20 mouse cellular contexts compared by ENCODE assay signal in the genomic region with DNA sequence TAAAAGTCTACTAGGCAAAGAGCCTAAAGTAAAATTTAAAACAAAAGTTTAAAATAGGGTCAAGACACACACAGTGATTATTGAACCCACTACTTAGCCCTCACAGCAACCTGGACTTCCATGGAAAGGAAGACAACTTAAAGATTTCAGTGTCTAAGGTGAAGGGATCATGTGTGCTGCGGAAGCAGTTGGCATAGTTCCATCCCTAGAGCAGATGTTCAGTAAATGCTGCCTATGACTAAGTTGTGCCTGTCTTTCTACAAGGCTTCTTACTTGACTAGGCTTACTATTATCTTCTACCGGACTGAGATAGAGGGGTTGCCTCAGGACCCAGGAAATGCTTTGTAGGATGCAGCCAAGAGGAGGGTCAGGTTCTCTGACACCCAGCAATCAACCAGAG. TPM values are rescaled to one million over a fixed set of nuclear protein-coding genes. Genes with fewer than 3 reads are reported as not detected.
DNase-seq lines count a peak whose midpoint lies in the region; TF ChIP-seq lines count a peak whose summit lies in the region.
"Had no signal": no experiment of that assay in that cellular context is flagged by ENCODE, and none has a peak within 500 bp of the region (broad histone marks: within the 10 kb centered on the region; RNA-seq: fewer than 3 reads in every experiment).

No protein-coding gene starts in this region.

- H3K27ac ChIP-seq in kidney, adult 2 months (ENCODE audit: insufficient read depth, low read depth, low read length) = peak overlapping the region; percentile 59
- H3K27ac ChIP-seq: embryonic facial prominence, embryonic 12.5 days; heart, embryonic 15.5 days; hindbrain, embryonic 12.5 days; limb, embryonic 10.5 days; midbrain, embryonic 13.5 days; neural tube, embryonic 15.5 days had no signal

- H3K4me1 ChIP-seq in kidney, adult 2 months (ENCODE audit: control insufficient read depth, insufficient read depth, low read length) = peaks cover 5% of the 10 kb centered on the region; the same call in 1 of the 2 replicates
- H3K4me1 ChIP-seq: hindbrain, embryonic 12.5 days; midbrain, embryonic 13.5 days; neural tube, embryonic 15.5 days had no signal

- TF ChIP-seq POLR2A in kidney, adult 2 months (IDR thresholded peaks at IDR 0.05; ENCODE audit: low read depth, low read length) = no peak

- no peaks in the 10 kb centered on the region for H3K27me3 ChIP-seq in kidney, adult 2 months (replicated peaks; ENCODE audit: control insufficient read depth, insufficient read depth, low read length)
- no peaks in the 10 kb centered on the region for H3K27me3 ChIP-seq in C2C12 (ENCODE audit: control insufficient read depth, insufficient read depth, insufficient read length)
- H3K27me3 ChIP-seq: CH12.LX; embryonic facial prominence, embryonic 12.5 days; heart, embryonic 15.5 days; hindbrain, embryonic 12.5 days; midbrain, embryonic 13.5 days; neural tube, embryonic 15.5 days had no signal

- no peaks in the 10 kb centered on the region for H3K36me3 ChIP-seq in kidney, adult 2 months (ENCODE audit: control insufficient read depth, insufficient read depth, low read length)
- H3K36me3 ChIP-seq in C2C12 (ENCODE audit: control insufficient read depth, insufficient read depth) = peaks cover 78% of the 10 kb centered on the region
- H3K36me3 ChIP-seq: heart, embryonic 15.5 days; hindbrain, embryonic 12.5 days; midbrain, embryonic 13.5 days; neural tube, embryonic 15.5 days had no signal

- H3K79me2 ChIP-seq in C2C12 (ENCODE audit: control insufficient read depth, insufficient read depth) = peaks cover 99% of the 10 kb centered on the region

- H3K4me3 ChIP-seq in kidney, adult 2 months (ENCODE audit: insufficient read depth, low read depth, low read length) = no peak overlapping the region
- no peak overlapping the region for H3K4me3 ChIP-seq in C2C12 (ENCODE audit: insufficient read depth, poor library complexity, severe bottlenecking)
- H3K4me3 ChIP-seq: embryonic facial prominence, embryonic 12.5 days; heart, embryonic 15.5 days; hindbrain, embryonic 12.5 days; limb, embryonic 10.5 days; midbrain, embryonic 13.5 days; neural tube, embryonic 15.5 days had no signal

- H3K79me3 ChIP-seq in C2C12 (ENCODE audit: low read depth) = peaks cover 91% of the 10 kb centered on the region

- DNase-seq in kidney, adult 2 months = no peak
- no peak for DNase-seq in kidney, adult 9 months
- DNase-seq in NIH3T3 (ENCODE audit: low read depth) = peak; percentile 57
- peak; percentile 22 for DNase-seq in naive thymus-derived CD4-positive, alpha-beta T cell, adult 2 months (ENCODE audit: low read depth)
- no peak for DNase-seq in urinary bladder, postnatal 36 days (ENCODE audit: low spot score in 2 of 2)
- no peak for DNase-seq in neural tube, embryonic 10.5 days (ENCODE audit: extremely low spot score, low spot score)
- DNase-seq: adrenal gland, adult 2 months; cerebellum, adult 9-10 months; liver, postnatal 0 days; lung, postnatal 10 days; right cerebral cortex, postnatal 25 days; thymus, postnatal 25 days had no signal

- TF ChIP-seq CTCF in kidney, adult 2 months (conservative IDR thresholded peaks at IDR 0.05; ENCODE audit: insufficient read depth, insufficient read length, low read depth, low read length) = no peak
- no peak for TF ChIP-seq CTCF in C2C12 (IDR thresholded peaks at IDR 0.05; ENCODE audit: control insufficient read depth, insufficient read depth, insufficient read length)

- H3ac ChIP-seq in C2C12 (ENCODE audit: control insufficient read depth, insufficient read length, low read depth) = no peak overlapping the region

- 64% methylated on average over 2 of the region's 2 CpGs for WGBS in kidney, adult 2 months

TF ChIP-seq in C2C12, 6 proteins besides CTCF, POLR2A, EP300 and RAD21:
- TF ChIP-seq MYOD1 (IDR thresholded peaks at IDR 0.05; ENCODE audit: control insufficient read depth, insufficient read length, low read depth) (peak; percentile 24), MYOG (IDR thresholded peaks at IDR 0.05; ENCODE audit: control insufficient read depth, extremely low read depth, insufficient read length) (no peak)

RNA-seq across cellular contexts. Expression of gene Cmss1, which starts 50.4 kb away (rescaled TPM):
- 4.4 and 7.2 TPM in 2 replicates for polyA plus RNA-seq in kidney, adult 2 months (2012; rRNA removed)
- 37.5 TPM for polyA plus RNA-seq in C2C12 (2012; fragmentation: generic; extraction: Trizol)

Comparison
In these comparisons a context has a peak if more than half of its experiments do, and no peak if none do; other contexts are left out.
1. DNase-seq: peak in NIH3T3 (single experiment) and naive thymus-derived CD4-positive, alpha-beta T cell, adult 2 months (single experiment); none in kidney, adult 2 months (single experiment), kidney, adult 9 months (single experiment), urinary bladder, postnatal 36 days (0 of 2) and neural tube, embryonic 10.5 days (single experiment).